Mouse (Mus musculus) c-Kit-positive CD71-positive TER-119-negative erythroid progenitor cells, embryonic 14.5 days (primary cell): ENCODE results near the gene Plxdc1.
A peak's percentile ranks its signal among the peaks of the same experiment; 100 is the strongest.

Source experiments
- DNase-seq: peaks from one replicate; pipeline ENCODE4 v3.0.0-alpha.2; 2013; ENCODE audit warnings: low read depth

Plxdc1 gene

DNA sequence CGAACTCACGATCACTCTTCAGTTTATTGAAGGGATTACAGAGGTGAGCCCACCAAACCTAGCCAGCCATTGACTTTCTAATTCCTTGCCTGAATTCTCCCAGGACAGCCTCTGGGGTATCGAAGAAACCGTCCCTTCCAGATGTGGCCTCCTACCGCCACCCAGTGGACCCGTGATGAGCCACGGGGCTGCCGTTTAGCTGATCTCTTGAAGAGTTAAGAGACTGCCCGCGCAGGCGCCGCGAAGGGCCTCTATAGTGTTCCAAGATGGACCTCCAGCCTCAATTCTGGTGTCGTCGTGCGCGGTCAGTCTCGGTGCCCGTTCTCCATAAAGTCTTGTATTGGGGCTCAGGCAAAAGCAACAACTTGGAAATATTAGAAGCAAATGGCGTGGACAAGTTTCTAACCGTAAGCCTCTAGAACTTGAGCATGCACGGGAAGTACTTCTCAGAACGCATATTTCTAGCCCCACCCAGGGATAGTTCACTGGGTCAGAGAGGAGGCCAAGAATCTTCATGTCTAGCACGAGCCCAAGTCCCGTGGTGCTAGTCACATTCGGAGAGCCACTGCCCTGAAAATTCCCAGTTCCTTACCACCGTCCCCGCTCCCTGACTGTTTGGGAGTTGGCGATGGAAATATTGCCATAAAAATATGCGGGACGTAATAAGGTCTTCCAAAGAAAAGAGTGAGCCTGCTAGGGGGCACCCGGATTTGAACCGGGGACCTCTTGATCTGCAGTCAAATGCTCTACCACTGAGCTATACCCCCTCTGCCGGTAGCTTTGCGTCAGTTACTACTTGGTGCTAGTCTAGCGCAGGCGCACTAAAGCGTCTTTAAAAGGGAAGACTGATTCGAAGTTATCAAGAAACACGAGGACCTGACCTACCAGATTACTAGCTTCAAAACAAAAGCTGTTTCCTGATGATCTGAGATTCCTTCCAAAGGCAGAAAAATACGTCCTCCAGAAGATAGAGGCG lies 1.6 kb upstream of the Plxdc1 start:
- peak; percentile 93 for DNase-seq

GRCm38 (mm10) chr11:97986738-97987465 lies 658 bp upstream of the Plxdc1 start:
- DNase-seq = no peak

- no peak for DNase-seq
These were observed 2.3 kb downstream of the Plxdc1 start for GRCm38 (mm10) chr11:97983983-97984382.

- no peak for DNase-seq
These were observed 2.7 kb downstream of the Plxdc1 start for GRCm38 (mm10) chr11:97983506-97983905.

GRCm38 (mm10) chr11:97982721-97983120 lies 3.5 kb downstream of the Plxdc1 start:
- DNase-seq = no peak

DNA sequence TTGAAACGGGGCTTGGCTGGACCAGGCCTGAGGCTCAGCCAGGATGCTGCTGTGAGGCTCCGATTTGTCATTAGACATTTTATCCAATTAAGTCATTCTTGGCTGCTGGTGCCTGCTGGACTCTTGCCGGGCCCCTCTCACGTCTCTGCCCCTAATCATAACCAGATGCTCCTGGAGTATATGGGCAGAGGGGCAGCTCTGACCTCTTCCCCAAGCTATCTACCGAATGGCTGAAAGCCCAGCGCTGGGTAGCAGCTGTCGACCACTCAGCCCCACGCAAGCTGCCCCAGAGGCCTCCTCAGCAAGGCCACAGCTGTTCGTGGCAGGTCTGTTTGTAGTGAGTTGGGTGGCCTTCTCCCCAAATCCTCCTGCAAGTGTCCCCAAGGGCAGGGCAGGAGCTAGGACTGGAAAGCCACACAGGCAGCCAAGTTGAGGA lies 5.7 kb downstream of the Plxdc1 start:
- no peak for DNase-seq

GRCm38 (mm10) chr11:97979824-97980495 lies 6.3 kb downstream of the Plxdc1 start:
- DNase-seq = no peak

DNA sequence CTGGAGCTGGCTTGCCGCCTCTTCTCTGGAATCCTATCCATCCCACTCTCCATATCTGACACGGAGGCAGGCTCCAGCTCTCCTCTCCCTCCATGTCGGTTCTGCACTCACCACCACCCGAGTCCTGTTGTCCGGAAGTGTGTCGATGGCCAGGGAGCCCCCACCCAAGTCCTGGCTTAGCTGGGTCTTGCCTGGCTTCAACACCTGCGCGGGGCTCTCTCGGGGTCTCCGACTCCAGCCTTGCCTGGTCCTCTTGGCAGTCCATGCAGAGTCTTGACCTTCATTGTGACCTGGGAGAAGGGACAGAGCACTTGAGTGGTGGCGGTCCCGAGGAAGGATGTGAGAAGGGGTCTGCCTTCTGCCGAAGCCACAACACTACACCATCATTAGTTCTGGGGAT lies 7.9 kb downstream of the Plxdc1 start:
- no peak for DNase-seq

DNA sequence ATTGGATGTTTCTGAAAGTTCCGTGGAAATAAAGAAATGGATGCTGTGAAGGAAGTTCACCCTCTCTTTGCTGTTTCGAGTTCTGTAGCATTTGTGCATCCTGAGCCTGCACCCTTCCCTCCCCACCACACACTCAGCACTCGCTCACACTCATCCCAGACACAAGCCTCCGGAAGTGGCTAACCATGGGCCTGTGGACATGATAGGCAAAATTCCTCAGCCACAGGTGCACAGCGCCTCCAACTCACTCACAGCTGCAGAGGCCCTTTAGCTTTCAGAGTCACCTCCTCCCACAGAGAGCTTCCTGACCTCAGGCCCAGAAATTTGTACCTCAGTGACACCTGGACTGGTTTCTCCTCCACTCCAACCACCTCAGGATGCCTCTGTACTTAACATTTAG lies 8.4 kb downstream of the Plxdc1 start:
- no peak for DNase-seq

- no peak for DNase-seq
These were observed 11.5 kb downstream of the Plxdc1 start for GRCm38 (mm10) chr11:97974746-97975145.

- DNase-seq = no peak
These were observed 12.1 kb downstream of the Plxdc1 start for GRCm38 (mm10) chr11:97974141-97974540.

- no peak for DNase-seq
These were observed 13.8 kb downstream of the Plxdc1 start for GRCm38 (mm10) chr11:97972434-97972833.

- no peak for DNase-seq
These were observed 15.0 kb downstream of the Plxdc1 start for GRCm38 (mm10) chr11:97971232-97971631.

- DNase-seq = no peak
These were observed 15.5 kb downstream of the Plxdc1 start for GRCm38 (mm10) chr11:97970771-97971170.

GRCm38 (mm10) chr11:97968385-97968784 lies 17.9 kb downstream of the Plxdc1 start:
- no peak for DNase-seq

DNA sequence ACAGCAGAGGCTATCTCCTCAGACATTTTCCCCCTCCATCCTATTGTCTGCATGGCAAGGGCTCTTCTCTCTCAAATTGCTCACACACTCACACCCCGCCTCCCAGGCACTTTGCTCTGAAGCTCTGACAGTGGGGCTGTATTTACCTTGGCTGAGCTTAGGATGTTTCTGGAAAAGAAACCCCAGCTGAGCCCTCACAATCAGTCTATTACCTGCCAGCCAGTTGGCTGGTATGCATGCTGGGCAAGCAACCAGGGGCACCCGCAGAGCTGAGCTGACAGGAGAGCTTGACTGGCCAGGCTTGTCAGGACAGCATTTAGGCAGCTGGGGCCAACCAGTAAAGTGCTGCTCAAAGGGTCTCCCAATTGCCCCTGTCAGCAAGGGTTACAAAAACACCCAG lies 19.1 kb downstream of the Plxdc1 start:
- DNase-seq = no peak

GRCm38 (mm10) chr11:97960907-97961306 lies 25.3 kb downstream of the Plxdc1 start:
- no peak for DNase-seq

- no peak for DNase-seq
These were observed 27.0 kb downstream of the Plxdc1 start for GRCm38 (mm10) chr11:97959300-97959680.

DNA sequence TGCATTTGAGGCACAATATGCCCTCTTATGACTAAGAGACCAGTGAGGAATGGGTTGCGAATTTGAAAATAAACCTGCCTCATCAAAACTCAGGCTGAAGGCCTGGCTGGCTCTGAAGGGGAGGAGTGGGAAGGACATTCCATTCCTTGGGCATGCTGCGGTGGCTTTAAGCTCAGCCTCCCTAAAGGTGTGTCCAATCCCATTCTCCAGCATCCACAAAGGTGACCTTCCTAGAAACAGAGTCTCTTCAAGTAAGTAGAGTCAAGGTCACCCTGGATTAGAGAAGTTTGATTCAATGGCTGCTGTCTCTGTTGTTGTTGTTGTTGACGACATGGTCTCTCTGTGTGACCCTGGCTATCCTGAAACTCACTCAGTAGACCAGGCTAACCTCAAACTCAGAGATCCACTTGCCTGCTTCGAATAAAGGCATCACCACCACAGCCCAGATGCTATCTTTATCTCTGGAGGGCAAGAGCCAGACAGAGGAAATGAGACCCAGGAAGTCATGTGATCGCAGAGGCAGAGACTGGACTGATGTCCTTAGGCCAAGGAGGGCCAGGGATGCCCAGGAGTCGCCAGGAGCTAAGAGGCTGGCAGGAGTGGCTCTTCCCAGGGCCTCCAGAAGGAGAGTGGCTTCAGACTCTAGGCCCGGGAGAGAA lies 27.5 kb downstream of the Plxdc1 start:
- DNase-seq = no peak

- DNase-seq = no peak
These were observed 29.2 kb downstream of the Plxdc1 start for GRCm38 (mm10) chr11:97956905-97957560.

DNA sequence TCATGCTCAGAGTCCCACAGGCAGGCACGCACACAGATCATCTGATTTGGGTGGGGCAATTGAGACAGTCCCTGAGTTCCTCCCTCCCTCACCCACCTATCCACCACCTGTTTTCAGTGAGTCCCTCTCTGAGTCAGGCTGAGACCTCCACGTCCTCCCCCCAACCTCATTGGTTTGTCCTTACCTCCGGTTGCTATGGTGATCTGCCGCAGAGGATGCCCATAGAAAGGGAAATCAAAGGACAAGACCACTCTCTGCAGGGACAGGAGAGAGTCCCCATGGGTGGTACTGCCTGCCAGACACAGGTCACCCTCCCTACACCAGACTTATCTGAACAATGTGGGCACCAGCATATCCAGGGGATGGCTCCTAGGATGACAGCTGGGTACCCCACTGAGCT lies 30.3 kb downstream of the Plxdc1 start:
- DNase-seq = no peak
